Mouse (Mus musculus): ENCODE measurements around the gene Olfr372. TPM values are rescaled to one million over a fixed set of nuclear protein-coding genes. Genes with fewer than 3 reads are reported as not detected.
A peak's percentile ranks its signal among the peaks of the same experiment; 100 is the strongest.
"Not testable (repeated sequence)": the region's sequence is repeated elsewhere in the genome, so short reads cannot be mapped to it uniquely, and the experiment has no call there.

Olfr372 gene
- polyA plus RNA-seq, 1 experiment from 2014 or later, result not detected

DNA sequence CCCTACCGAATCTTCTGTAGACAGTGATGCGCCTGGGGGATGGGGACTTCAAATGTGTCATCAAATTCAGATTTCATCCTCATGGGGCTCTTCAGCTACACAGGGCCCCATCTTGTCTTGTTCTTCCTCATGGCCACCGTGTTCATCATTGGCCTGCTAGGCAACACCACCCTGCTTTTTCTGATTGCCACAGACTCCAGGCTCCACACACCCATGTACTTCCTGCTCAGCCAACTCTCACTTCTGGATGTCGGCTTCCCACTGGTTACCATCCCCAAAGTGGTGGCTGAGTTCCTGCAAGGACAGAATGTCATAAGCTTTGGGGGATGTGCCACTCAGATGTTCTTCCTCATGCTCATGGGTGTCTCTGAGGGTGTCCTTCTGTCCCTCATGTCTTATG lies 16.6 kb downstream of the Olfr372 start:
- H3K27me3 ChIP-seq (ENCODE audit: control insufficient read depth, insufficient read depth, low read length); H3K9ac ChIP-seq (ENCODE audit: low read length); H3K4me3 ChIP-seq (ENCODE audit: low read depth, low read length); H3K4me2 ChIP-seq (ENCODE audit: low read depth, severe bottlenecking); DNase-seq (ENCODE audit: low spot score); H3K27ac ChIP-seq (replicated peaks; ENCODE audit: low read depth, low read length); H3K9me3 ChIP-seq (ENCODE audit: control insufficient read depth, low read length); H3K36me3 ChIP-seq (ENCODE audit: control insufficient read depth, insufficient read depth, low read length); H3K4me1 ChIP-seq (ENCODE audit: control insufficient read depth, insufficient read depth, low read length); ATAC-seq (ENCODE audit: insufficient number of reproducible peaks, low FRiP score, low TSS enrichment, low read depth): not testable (repeated sequence)
- 85% methylated on average over 3 of the region's 4 CpGs for WGBS

DNA sequence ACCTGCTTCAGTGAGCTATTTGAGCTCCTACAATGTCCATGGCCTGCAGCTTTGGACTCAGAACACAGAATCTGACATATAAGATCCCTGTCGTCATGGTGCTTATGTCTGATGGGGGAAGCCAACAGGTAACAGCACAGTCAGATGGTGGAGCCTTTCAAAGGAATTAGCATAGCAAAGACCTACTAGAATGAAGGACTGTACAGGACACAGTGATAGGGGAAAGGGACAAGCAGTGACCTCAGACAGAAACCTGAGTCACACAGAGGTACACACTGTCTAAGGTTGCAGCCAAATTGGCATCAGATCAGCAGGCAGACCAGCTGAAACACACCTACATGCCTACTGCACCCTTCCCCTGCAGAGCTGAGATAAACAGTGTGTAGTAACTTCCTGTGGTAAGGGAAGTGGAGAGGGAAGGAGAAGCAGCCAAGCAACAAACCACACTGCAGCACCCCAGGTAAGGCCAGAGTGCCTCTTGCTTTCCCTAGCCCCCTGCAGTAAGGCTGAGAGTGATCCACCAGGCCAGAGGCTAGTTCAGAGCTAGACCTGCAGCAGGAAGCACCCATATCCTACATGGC lies 25.9 kb downstream of the Olfr372 start:
- H3K4me3 ChIP-seq (ENCODE audit: low read depth, low read length); H3K36me3 ChIP-seq (ENCODE audit: control insufficient read depth, insufficient read depth, low read length); H3K27ac ChIP-seq (replicated peaks; ENCODE audit: low read depth, low read length); H3K9ac ChIP-seq (ENCODE audit: low read length); H3K4me2 ChIP-seq (ENCODE audit: low read depth, severe bottlenecking); H3K9me3 ChIP-seq (ENCODE audit: control insufficient read depth, low read length); DNase-seq (ENCODE audit: low spot score); H3K4me1 ChIP-seq (ENCODE audit: control insufficient read depth, insufficient read depth, low read length); ATAC-seq (ENCODE audit: insufficient number of reproducible peaks, low FRiP score, low TSS enrichment, low read depth); H3K27me3 ChIP-seq (ENCODE audit: control insufficient read depth, insufficient read depth, low read length): not testable (repeated sequence)
- 92% methylated on average over 1 of the region's 1 CpGs for WGBS

DNA sequence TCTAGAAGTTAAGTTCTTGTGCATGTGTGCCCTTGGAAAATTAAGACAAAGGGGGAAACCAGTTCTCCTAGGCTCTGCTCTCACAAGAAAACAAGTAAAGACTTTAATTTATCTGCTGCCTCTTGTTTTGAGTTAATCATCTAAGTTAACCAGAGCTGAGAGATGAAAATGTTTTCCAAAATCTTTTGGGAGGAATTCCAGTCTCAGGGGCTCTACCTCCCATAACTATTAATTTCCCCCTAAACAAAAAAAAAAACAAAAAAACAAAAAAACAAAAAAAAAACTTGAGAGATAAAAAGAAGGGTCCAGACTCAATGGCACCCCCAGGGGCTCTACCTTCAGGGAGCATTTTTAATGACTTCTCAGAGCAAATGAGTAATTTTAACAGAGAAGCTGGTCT lies 41.9 kb downstream of the Olfr372 start, which contains the start of gene Olfr373:
TSS of gene Olfr373 (plus strand) at position 301 of the 400 bp plus-strand sequence.
- ATAC-seq (ENCODE audit: insufficient number of reproducible peaks, low FRiP score, low TSS enrichment, low read depth); H3K4me2 ChIP-seq (ENCODE audit: low read depth, severe bottlenecking); H3K27ac ChIP-seq (replicated peaks; ENCODE audit: low read depth, low read length); H3K4me1 ChIP-seq (ENCODE audit: control insufficient read depth, insufficient read depth, low read length); H3K27me3 ChIP-seq (ENCODE audit: control insufficient read depth, insufficient read depth, low read length); H3K9me3 ChIP-seq (ENCODE audit: control insufficient read depth, low read length); H3K36me3 ChIP-seq (ENCODE audit: control insufficient read depth, insufficient read depth, low read length); DNase-seq (ENCODE audit: low spot score); H3K4me3 ChIP-seq (ENCODE audit: low read depth, low read length); H3K9ac ChIP-seq (ENCODE audit: low read length): not testable (repeated sequence)

DNA sequence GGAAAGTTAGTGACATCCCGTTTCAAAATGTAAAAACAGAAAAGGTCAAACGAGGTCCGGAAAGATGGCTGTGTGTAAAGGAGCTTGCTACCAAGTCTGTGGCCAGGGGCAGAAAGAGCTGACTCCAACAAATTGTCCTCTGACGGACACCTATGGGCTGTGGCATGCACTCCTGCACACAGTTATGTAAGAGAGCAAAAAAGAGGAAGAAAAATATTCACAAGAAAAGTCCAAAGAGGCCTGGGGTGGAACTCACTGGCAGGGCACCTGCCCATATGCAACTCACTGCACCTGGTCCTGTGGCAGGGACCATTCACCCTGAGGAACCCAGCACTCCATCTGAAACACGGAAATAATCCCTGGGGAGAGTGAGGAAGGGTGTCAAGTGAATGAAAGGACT lies 43.7 kb downstream of the Olfr372 start:
- Histone ChIP-seq H3K4me1 (ENCODE audit: control insufficient read depth, insufficient read depth, low read length) (no peaks in the 10 kb centered on the region), H3K27me3 (ENCODE audit: control insufficient read depth, insufficient read depth, low read length) (no peaks in the 10 kb centered on the region), H3K9ac (ENCODE audit: low read length) (no peak overlapping the region), H3K4me2 (ENCODE audit: low read depth, severe bottlenecking) (no peak overlapping the region), H3K4me3 (ENCODE audit: low read depth, low read length) (no peak overlapping the region), H3K27ac (replicated peaks; ENCODE audit: low read depth, low read length) (no peak overlapping the region), H3K9me3 (ENCODE audit: control insufficient read depth, low read length) (no peaks in the 10 kb centered on the region), H3K36me3 (ENCODE audit: control insufficient read depth, insufficient read depth, low read length) (no peaks in the 10 kb centered on the region)
- ATAC-seq (ENCODE audit: insufficient number of reproducible peaks, low FRiP score, low TSS enrichment, low read depth) (no peak), DNase-seq (ENCODE audit: low spot score) (peak; percentile 16)
- WGBS, result 75% methylated on average over 5 of the region's 5 CpGs

DNA sequence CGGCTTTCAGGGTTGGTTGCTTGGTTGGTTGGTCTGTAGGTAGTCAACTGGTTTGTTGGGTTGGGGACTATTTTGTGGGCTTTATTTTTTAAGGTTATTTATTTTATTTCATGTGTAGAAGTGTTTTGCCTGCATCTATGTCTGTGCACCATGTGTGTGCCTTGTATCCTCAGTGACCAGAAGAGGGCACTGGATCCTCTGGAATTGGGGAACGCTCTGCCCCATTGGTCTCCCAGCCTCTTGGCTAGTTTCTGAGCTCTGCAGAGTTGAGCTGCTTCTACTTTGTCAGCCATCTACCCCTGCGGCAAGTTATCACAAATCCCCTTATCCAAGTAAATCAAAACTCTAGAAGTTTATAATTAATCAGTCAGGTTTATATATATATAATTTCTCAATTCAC lies 46.6 kb downstream of the Olfr372 start:
- 87% methylated on average over 3 of the region's 3 CpGs for whole genome bisulfite sequencing
- not testable (repeated sequence) for ATAC-seq (ENCODE audit: insufficient number of reproducible peaks, low FRiP score, low TSS enrichment, low read depth)

DNA sequence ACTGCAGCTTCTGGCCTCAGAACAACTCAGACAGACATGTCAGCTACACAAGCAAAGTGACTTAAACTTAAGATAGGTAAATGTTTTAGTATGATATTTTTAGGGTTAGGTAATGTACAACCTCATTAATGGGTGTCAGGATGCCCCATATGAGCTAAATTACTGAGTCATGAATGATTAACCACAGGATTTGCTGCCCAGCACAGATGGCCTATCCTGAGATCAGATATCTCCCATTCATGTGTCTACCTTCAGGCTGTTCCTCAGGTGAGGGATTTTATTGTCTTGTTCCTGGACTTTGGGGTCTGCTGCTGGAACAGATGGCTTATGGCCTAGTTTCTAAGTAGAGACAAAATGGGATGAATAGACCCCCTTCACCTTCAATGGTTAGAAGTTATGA lies 55.7 kb downstream of the Olfr372 start:
- H3K4me1 ChIP-seq (ENCODE audit: control insufficient read depth, insufficient read depth, low read length); DNase-seq (ENCODE audit: low spot score); H3K9ac ChIP-seq (ENCODE audit: low read length); ATAC-seq (ENCODE audit: insufficient number of reproducible peaks, low FRiP score, low TSS enrichment, low read depth); H3K9me3 ChIP-seq (ENCODE audit: control insufficient read depth, low read length); H3K36me3 ChIP-seq (ENCODE audit: control insufficient read depth, insufficient read depth, low read length); H3K27me3 ChIP-seq (ENCODE audit: control insufficient read depth, insufficient read depth, low read length); H3K4me3 ChIP-seq (ENCODE audit: low read depth, low read length); H3K27ac ChIP-seq (replicated peaks; ENCODE audit: low read depth, low read length); H3K4me2 ChIP-seq (ENCODE audit: low read depth, severe bottlenecking): not testable (repeated sequence)

More for the DNA sequence above, 46.6 kb downstream of the Olfr372 start:
- H3K36me3 ChIP-seq (ENCODE audit: control insufficient read depth, insufficient read depth, low read length); H3K4me2 ChIP-seq (ENCODE audit: low read depth, severe bottlenecking); H3K27ac ChIP-seq (replicated peaks; ENCODE audit: low read depth, low read length); H3K27me3 ChIP-seq (ENCODE audit: control insufficient read depth, insufficient read depth, low read length); H3K4me3 ChIP-seq (ENCODE audit: low read depth, low read length); H3K4me1 ChIP-seq (ENCODE audit: control insufficient read depth, insufficient read depth, low read length); H3K9me3 ChIP-seq (ENCODE audit: control insufficient read depth, low read length); H3K9ac ChIP-seq (ENCODE audit: low read length): not testable (repeated sequence)
- DNase-seq (ENCODE audit: low spot score), result peak; percentile 21

DNA sequence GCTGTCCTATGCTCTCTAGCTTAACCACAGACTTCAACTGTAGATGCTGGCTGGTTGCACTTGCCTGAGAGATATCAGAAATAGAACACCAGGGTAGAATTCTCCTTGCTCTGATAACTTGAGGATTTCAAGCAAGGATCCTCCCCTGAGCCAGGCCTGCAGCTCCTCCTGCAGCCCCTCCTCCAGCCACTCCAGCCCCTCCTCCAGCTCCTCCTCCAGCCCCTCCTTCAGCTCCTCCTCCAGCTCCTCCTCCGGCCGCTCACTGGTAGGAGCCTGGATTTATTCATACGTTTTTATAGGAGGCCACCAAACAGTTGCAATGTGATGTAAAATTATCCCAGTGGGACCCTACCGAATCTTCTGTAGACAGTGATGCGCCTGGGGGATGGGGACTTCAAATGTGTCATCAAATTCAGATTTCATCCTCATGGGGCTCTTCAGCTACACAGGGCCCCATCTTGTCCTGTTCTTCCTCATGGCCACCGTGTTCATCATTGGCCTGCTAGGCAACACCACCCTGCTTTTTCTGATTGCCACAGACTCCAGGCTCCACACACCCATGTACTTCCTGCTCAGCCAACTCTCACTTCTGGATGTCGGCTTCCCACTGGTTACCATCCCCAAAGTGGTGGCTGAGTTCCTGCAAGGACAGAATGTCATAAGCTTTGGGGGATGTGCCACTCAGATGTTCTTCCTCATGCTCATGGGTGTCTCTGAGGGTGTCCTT lies 58.5 kb downstream of the Olfr372 start:
- H3K27me3 ChIP-seq (ENCODE audit: control insufficient read depth, insufficient read depth, low read length); H3K36me3 ChIP-seq (ENCODE audit: control insufficient read depth, insufficient read depth, low read length); H3K9me3 ChIP-seq (ENCODE audit: control insufficient read depth, low read length); H3K9ac ChIP-seq (ENCODE audit: low read length); H3K4me2 ChIP-seq (ENCODE audit: low read depth, severe bottlenecking); ATAC-seq (ENCODE audit: insufficient number of reproducible peaks, low FRiP score, low TSS enrichment, low read depth); H3K4me3 ChIP-seq (ENCODE audit: low read depth, low read length); H3K4me1 ChIP-seq (ENCODE audit: control insufficient read depth, insufficient read depth, low read length); DNase-seq (ENCODE audit: low spot score); H3K27ac ChIP-seq (replicated peaks; ENCODE audit: low read depth, low read length): not testable (repeated sequence)
- 59% methylated on average over 6 of the region's 7 CpGs for WGBS

DNA sequence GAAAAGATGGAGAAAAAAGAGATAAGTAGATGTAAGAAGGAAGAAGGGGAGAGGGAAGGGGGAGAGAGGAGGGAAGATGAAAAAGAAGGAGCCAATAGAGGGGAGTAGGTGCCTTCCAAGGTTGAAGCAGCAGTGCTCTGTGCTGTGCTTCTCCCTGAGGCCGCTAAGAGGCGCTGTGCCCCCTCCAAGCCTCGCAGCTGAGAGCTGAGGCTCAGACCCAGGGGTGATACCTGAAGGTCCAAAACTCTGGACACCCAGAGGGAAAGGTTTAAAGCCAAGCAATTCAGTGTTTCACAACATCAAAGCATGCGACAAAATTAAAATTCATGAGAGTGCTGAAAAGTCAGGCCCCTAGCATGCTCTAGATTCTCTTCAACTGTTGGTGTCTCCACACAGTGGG lies 64.1 kb downstream of the Olfr372 start:
- no peaks in the 10 kb centered on the region for H3K36me3 ChIP-seq (ENCODE audit: control insufficient read depth, insufficient read depth, low read length)
- no peak overlapping the region for H3K4me2 ChIP-seq (ENCODE audit: low read depth, severe bottlenecking)
- H3K4me3 ChIP-seq (ENCODE audit: low read depth, low read length), result no peak overlapping the region
- DNase-seq (ENCODE audit: low spot score), result peak; percentile 20
- H3K4me1 ChIP-seq (ENCODE audit: control insufficient read depth, insufficient read depth, low read length), result no peaks in the 10 kb centered on the region
- ATAC-seq (ENCODE audit: insufficient number of reproducible peaks, low FRiP score, low TSS enrichment, low read depth), result no peak
- H3K9ac ChIP-seq (ENCODE audit: low read length), result no peak overlapping the region
- no peaks in the 10 kb centered on the region for H3K27me3 ChIP-seq (ENCODE audit: control insufficient read depth, insufficient read depth, low read length)
- no peak overlapping the region for H3K27ac ChIP-seq (replicated peaks; ENCODE audit: low read depth, low read length)
- WGBS, result 29% methylated on average over 4 of the region's 4 CpGs
- no peaks in the 10 kb centered on the region for H3K9me3 ChIP-seq (ENCODE audit: control insufficient read depth, low read length)

DNA sequence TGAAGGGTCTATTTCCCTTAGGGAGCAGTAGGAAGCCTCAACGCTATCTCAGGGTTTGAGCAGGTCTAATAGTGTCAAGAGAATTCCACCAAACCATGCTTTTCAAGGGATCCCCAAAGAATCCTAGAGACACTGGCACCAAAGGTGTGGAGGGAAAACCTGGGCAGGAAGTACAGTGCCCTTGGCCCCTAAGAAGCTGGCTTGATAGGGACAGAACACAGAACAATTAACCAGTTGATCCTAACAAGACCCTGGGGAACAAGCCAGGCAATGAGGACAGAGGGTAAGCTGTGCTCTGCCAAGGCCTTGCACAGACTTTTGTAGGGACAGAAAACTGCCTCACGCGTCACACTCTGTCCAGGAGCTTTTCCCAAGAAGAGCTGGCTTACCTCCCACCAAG lies 65.7 kb downstream of the Olfr372 start, which contains the start of gene Olfr374:
TSS of gene Olfr374 (plus strand) at position 301 of the 400 bp plus-strand sequence.
- Histone ChIP-seq H3K36me3 (ENCODE audit: control insufficient read depth, insufficient read depth, low read length) (no peaks in the 10 kb centered on the region), H3K27me3 (ENCODE audit: control insufficient read depth, insufficient read depth, low read length) (no peaks in the 10 kb centered on the region)

More for the DNA sequence above, 65.7 kb downstream of the Olfr372 start, which contains the start of gene Olfr374:
- Histone ChIP-seq H3K4me1 (ENCODE audit: control insufficient read depth, insufficient read depth, low read length) (no peaks in the 10 kb centered on the region), H3K4me3 (ENCODE audit: low read depth, low read length) (no peak within 1 kb of the TSS), H3K27ac (replicated peaks; ENCODE audit: low read depth, low read length) (no peak within 1 kb of the TSS), H3K4me2 (ENCODE audit: low read depth, severe bottlenecking) (no peak within 1 kb of the TSS), H3K9me3 (ENCODE audit: control insufficient read depth, low read length) (no peaks in the 10 kb centered on the region), H3K9ac (ENCODE audit: low read length) (no peak within 1 kb of the TSS)
- DNase-seq (ENCODE audit: low spot score), result no peak
- ATAC-seq (ENCODE audit: insufficient number of reproducible peaks, low FRiP score, low TSS enrichment, low read depth), result no peak
- 90% methylated on average over 3 of the region's 3 CpGs for WGBS

Data from limb, embryonic 11.5 days (tissue).